Mouse (Mus musculus) heart, adult 2 months (tissue): ENCODE data around the gene Krtcap2. TPM values are rescaled to one million over a fixed set of nuclear protein-coding genes. Genes with fewer than 3 reads are reported as not detected.

Experiments
- DNase-seq, 2 experiments: peaks; one replicate each; pipeline ENCODE4 v3.0.0; 2021
- H3K27ac ChIP-seq: fragments of 200-600 bp; 2 replicates; pipeline ENCODE4 v1.8.1; 2022
- H3K27me3 ChIP-seq: fragments of 200-500 bp; 2 replicates; pipeline ENCODE4 v1.6.1; 2012; ENCODE audit warnings: mild to moderate bottlenecking, low read length, inconsistent platforms, mixed read lengths; ENCODE audit not compliant: control insufficient read depth, insufficient read depth
- H3K36me3 ChIP-seq: fragments of 200-500 bp; 2 replicates; pipeline ENCODE4 v1.6.1; 2012; ENCODE audit warnings: low read length, inconsistent platforms; ENCODE audit not compliant: control insufficient read depth, insufficient read depth
- H3K4me1 ChIP-seq: fragments of 200-500 bp; 2 replicates; pipeline ENCODE4 v1.6.1; 2011; ENCODE audit warnings: low read length; ENCODE audit not compliant: control insufficient read depth, insufficient read depth
- H3K4me3 ChIP-seq: fragments of 200-600 bp; 2 replicates; pipeline ENCODE4 v1.8.1; 2022
- H3K79me2 ChIP-seq: fragments of 200-500 bp; replicated peaks from 2 replicates; pipeline ENCODE4 v1.6.1; 2012; ENCODE audit warnings: mild to moderate bottlenecking, inconsistent platforms, low read length, moderate library complexity, mixed read lengths; ENCODE audit not compliant: control insufficient read depth, insufficient read depth
- H3K9ac ChIP-seq: fragments of 200-500 bp; 2 replicates; pipeline ENCODE4 v1.6.1; 2012; ENCODE audit warnings: low read depth, mild to moderate bottlenecking, control low read depth, inconsistent platforms, low read length, mixed read lengths
- CTCF ChIP-seq: fragments of 200-600 bp; IDR thresholded peaks from 2 replicates; pipeline ENCODE4 v1.8.1; 2022; ENCODE audit warnings: antibody characterized with exemption, mild to moderate bottlenecking, moderate library complexity
- EP300 ChIP-seq: fragments of 200-500 bp; IDR thresholded peaks from 2 replicates; pipeline ENCODE4 v1.6.1; 2011; ENCODE audit warnings: low read depth, low read length, control low read depth; ENCODE audit not compliant: insufficient read depth
- POLR2A ChIP-seq: fragments of 200-500 bp; IDR thresholded peaks from 2 replicates; pipeline ENCODE4 v1.6.1; 2011; ENCODE audit warnings: mild to moderate bottlenecking, low read depth, low read length, control low read depth; ENCODE audit not compliant: insufficient read depth
- WGBS: fragments of 180-500 bp; shearing (Covaris S2); methylation state at CpG from one replicate; pipeline ENCODE4 v1.1.7; 2018; 5-methylcytosine and 5-hydroxymethylcytosine counted together
- intact Hi-C: fragments of 180-260 bp; cut with DNase I; formaldehyde crosslinking; loops from one replicate; pipeline ENCODE4 v1.15.1; 2025
- long read RNA-seq: library from polyadenylated mRNA; stranded (forward); transcript quantifications from one replicate; pipeline ENCODE4 v2.0.0, GENCODE M21; 2021
- polyA plus RNA-seq: library from polyadenylated mRNA; depleted of rRNA; stranded (reverse); fragments of >200 nt; gene quantifications from 2 replicates; pipeline ENCODE4 v1.2.3, GENCODE M21; 2012; rRNA removed
- total RNA-seq, 2 experiments: library from RNA; stranded (reverse); gene quantifications; 2 replicates each; pipeline ENCODE4 v1.2.3; 2021

Krtcap2 gene
- 10 to 100 TPM; 80.7 to 95.7 TPM for total RNA-seq
- 84.3 and 116 TPM in 2 replicates for polyA plus RNA-seq
- long read RNA-seq, transcript Krtcap2-201 (5 exons, 1,172 nt) = major isoform, 54 of 74 reads
- long read RNA-seq, partial matches to known transcripts = 3 of 74 reads
- long read RNA-seq, other reads (novel, unspliced or antisense) = 16 of 74 reads

- intact Hi-C loops = loop anchor here (1.0 kb wide), 1 partner anchor 37 kb away; no protein-coding TSS in a partner anchor
- Histone ChIP-seq H3K27me3 (no peaks in the 10 kb centered on the region), H3K79me2 (no peaks in the 10 kb centered on the region), H3K27ac (peak within 1 kb of the TSS; percentile 93), H3K4me1 (peaks cover 5% of the 10 kb centered on the region), H3K9ac (peak within 1 kb of the TSS; percentile 76), H3K4me3 (peak within 1 kb of the TSS; percentile 97), H3K36me3 (no peaks in the 10 kb centered on the region)
- whole genome bisulfite sequencing = 7% methylated on average over 20 of the region's 20 CpGs
- no peak for TF ChIP-seq EP300
- TF ChIP-seq POLR2A = no peak
- TF ChIP-seq CTCF = no peak
- DNase-seq = peak; percentile 48 to 53
Measured at GRCm38 (mm10) chr3:89245688-89246171, at the start of gene Krtcap2. Krtcap2 (plus strand) TSS chr3:89245966.

- WGBS = 5% methylated on average over 33 of the region's 33 CpGs
- peak overlapping the region; percentile 87 for H3K27ac ChIP-seq
- intact Hi-C loops = loop anchor here (1.0 to 2.0 kb wide), 2 partner anchors 19 kb away; partner anchors contain the start of genes Scamp3 and Thbs3
- no peaks in the 10 kb centered on the region for H3K27me3 ChIP-seq
- peak; percentile 89 to 92 for DNase-seq
- no peaks in the 10 kb centered on the region for H3K79me2 ChIP-seq
- TF ChIP-seq EP300 (peak; percentile 53; the same call in 1 of the 2 replicates), POLR2A (peak; percentile 94), CTCF (peak; percentile 68)
- no peaks in the 10 kb centered on the region for H3K36me3 ChIP-seq
- H3K4me3 ChIP-seq = peak overlapping the region; percentile 54
- peak overlapping the region; percentile 73 for H3K9ac ChIP-seq
- no peaks in the 10 kb centered on the region for H3K4me1 ChIP-seq
Measured at GRCm38 (mm10) chr3:89195979-89196877, 49.5 kb upstream of the Krtcap2 start.

GRCm38 (mm10) chr3:89199839-89200238, 45.9 kb upstream of the Krtcap2 start:
- intact Hi-C loops = no loop called here
- Histone ChIP-seq H3K4me3 (no peak overlapping the region), H3K4me1 (peaks cover 3% of the 10 kb centered on the region), H3K79me2 (no peaks in the 10 kb centered on the region), H3K27ac (no peak overlapping the region), H3K27me3 (no peaks in the 10 kb centered on the region), H3K36me3 (no peaks in the 10 kb centered on the region), H3K9ac (no peak overlapping the region)
- 60% methylated on average over 3 of the region's 3 CpGs for WGBS
- DNase-seq = no peak
- no peak for TF ChIP-seq POLR2A
- no peak for TF ChIP-seq EP300
- TF ChIP-seq CTCF = no peak

- Histone ChIP-seq H3K4me1 (peaks cover 3% of the 10 kb centered on the region), H3K9ac (peak within 1 kb of the TSS; percentile 71), H3K27me3 (no peaks in the 10 kb centered on the region), H3K79me2 (no peaks in the 10 kb centered on the region), H3K36me3 (no peaks in the 10 kb centered on the region), H3K4me3 (peak within 1 kb of the TSS; percentile 64), H3K27ac (peak within 1 kb of the TSS; percentile 76)
- DNase-seq = peak; percentile 85 to 89
- intact Hi-C loops = no loop called here
- TF ChIP-seq CTCF = no peak
- TF ChIP-seq POLR2A = peak; percentile 78
- peak; percentile 89 for TF ChIP-seq EP300
- 22% methylated on average over 13 of the region's 13 CpGs for WGBS
Measured at GRCm38 (mm10) chr3:89202253-89203141, 43.3 kb upstream of the Krtcap2 start, which contains the start of gene Gba. Gba (plus strand) TSS chr3:89202928.

GRCm38 (mm10) chr3:89203142-89203514, 42.6 kb upstream of the Krtcap2 start:
- 25% methylated on average over 5 of the region's 5 CpGs for WGBS
- peak in 1 of 2 experiments; percentile 17 for DNase-seq
- H3K4me1 ChIP-seq = peaks cover 3% of the 10 kb centered on the region
- no peak for TF ChIP-seq EP300
- no peak for TF ChIP-seq POLR2A
- no peak for TF ChIP-seq CTCF
- peak overlapping the region; percentile 64 for H3K4me3 ChIP-seq
- no peaks in the 10 kb centered on the region for H3K79me2 ChIP-seq
- peak overlapping the region; percentile 76 for H3K27ac ChIP-seq
- H3K9ac ChIP-seq = peak overlapping the region; percentile 71; the same call in 1 of the 2 replicates
- intact Hi-C loops = no loop called here
- no peaks in the 10 kb centered on the region for H3K36me3 ChIP-seq
- H3K27me3 ChIP-seq = no peaks in the 10 kb centered on the region
